Mouse (Mus musculus) c-Kit-negative CD71-positive TER-119-positive erythroid progenitor cells, embryonic 14.5 days (primary cell): ENCODE measurements at regions not wholly inside any gene's neighbourhood (a gene's known extent, or its start where the extent isn't known, plus 50 kb on each side); places are given as distances from the start of the nearest gene placed in this dataset.

Experiments used
- DNase-seq: peaks from one replicate; pipeline ENCODE4 v3.0.0-alpha.2; 2013; ENCODE audit warnings: low read depth, low spot score

GRCm38 (mm10) chr2:117543301-117543782 lies 200.5 kb upstream of the Rasgrp1 start:
- DNase-seq = no peak

- no peak for DNase-seq
Measured at GRCm38 (mm10) chr2:117548273-117548672, 205.5 kb upstream of the Rasgrp1 start.

- no peak for DNase-seq
Measured at GRCm38 (mm10) chr2:117556301-117556700, 213.5 kb upstream of the Rasgrp1 start.

DNA sequence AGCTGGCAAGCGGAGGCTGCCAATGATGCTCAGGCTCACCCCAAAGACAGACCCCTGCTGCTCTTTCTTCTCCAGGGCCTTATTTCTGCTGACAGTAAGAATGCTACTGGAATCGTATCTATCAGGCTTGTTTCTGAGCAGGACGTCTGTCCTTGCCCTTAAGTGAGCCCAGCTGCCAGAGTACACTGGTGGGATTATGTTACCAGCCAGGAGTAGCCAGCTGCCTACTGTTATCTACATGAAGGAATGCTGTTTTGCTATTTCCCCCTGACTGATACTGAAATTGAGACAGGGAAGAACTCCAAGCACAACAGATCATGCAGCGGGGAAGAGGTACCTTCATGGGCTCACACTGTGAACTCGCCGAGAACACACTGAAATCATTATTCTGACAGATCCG lies 228.2 kb upstream of the Rasgrp1 start:
- DNase-seq = no peak

- DNase-seq = no peak
Measured at GRCm38 (mm10) chr2:117587381-117587780, 244.6 kb upstream of the Rasgrp1 start.

- no peak for DNase-seq
Measured at GRCm38 (mm10) chr2:117595028-117595427, 252.2 kb upstream of the Rasgrp1 start.

- DNase-seq = no peak
Measured at GRCm38 (mm10) chr2:117597573-117597972, 254.8 kb upstream of the Rasgrp1 start.

DNA sequence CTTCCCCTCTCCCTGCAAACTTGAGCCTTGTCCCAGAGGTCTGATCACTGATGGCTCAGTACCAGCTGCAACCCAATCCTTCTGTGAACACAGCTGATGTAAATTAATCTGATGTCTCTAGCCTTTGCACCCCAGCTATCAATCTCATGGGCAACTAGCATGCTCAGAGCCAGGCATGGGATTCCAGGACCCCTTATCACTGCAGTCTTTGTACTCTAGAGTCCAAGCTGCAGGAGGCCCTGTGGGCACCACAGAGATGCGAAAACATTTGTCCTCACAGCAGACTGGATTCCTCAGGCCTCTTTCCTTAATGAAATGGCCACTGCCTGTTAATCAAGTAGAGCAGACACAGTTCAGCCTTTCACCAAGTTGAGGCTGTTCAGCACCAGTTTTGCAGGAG lies 272.0 kb upstream of the Rasgrp1 start:
- DNase-seq = no peak

GRCm38 (mm10) chr2:117618063-117618462 lies 275.3 kb upstream of the Rasgrp1 start:
- DNase-seq = no peak

DNA sequence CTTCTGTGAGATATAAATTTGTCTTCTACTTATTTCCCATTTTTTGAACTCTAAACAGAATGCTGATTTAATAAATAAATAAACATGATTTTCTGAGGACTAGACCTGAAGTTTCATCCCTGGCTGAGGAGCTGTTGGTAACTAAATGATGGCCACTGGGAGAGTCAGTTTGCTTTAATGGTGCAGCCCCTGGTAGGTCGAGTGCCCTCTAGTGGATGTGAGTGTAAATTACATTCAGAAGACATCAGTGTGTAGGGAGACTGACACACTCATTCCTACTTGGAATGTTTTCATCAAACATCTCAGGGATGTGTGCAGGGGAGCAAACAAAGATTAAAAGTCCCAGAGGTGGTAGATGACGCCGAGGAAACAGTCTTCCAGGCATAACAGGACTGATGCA lies 281.2 kb upstream of the Rasgrp1 start:
- DNase-seq = peak; percentile 11

GRCm38 (mm10) chr2:117634906-117635305 lies 292.1 kb upstream of the Rasgrp1 start:
- no peak for DNase-seq

DNA sequence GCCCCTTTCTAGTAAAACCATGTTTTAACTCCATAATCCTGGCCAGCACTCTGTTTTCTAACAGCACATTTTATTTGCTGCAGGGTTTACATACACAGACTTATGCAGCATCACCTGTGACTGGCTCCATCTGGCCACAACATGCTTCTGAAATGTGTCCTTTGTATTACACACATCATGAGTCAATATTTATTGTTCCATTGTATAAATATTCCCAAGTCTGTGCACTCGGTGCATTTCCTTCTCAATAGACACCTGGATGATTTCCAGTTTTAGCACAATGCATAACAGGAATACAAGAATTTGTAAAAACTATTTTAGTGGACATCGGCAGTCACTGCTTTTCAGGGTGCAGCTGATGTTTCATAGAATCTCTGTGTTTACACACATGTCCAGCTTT lies 294.6 kb upstream of the Rasgrp1 start:
- no peak for DNase-seq

- no peak for DNase-seq
Measured at GRCm38 (mm10) chr2:117652101-117652500, 309.3 kb upstream of the Rasgrp1 start.

DNA sequence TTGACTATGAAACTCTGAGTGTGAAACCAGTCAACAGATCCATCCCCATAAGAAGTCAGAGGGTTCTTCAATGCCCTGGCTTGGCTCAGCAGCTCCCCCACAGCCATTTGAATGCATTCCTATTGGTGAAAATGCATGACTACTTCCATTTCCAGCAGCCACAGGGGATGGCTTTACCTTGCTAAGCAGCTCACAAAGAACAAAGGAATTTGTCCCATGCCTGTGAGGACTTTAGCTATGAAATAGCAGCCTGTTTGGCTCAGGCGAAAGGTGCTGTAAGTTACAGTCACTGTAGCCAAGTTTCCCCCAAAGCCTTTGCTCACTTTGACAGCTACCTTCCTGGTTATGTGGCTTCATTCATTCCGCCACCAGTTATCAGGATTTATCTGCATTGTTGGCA lies 309.8 kb upstream of the Rasgrp1 start:
- no peak for DNase-seq

GRCm38 (mm10) chr2:117656546-117657175 lies 313.9 kb upstream of the Rasgrp1 start:
- no peak for DNase-seq

DNA sequence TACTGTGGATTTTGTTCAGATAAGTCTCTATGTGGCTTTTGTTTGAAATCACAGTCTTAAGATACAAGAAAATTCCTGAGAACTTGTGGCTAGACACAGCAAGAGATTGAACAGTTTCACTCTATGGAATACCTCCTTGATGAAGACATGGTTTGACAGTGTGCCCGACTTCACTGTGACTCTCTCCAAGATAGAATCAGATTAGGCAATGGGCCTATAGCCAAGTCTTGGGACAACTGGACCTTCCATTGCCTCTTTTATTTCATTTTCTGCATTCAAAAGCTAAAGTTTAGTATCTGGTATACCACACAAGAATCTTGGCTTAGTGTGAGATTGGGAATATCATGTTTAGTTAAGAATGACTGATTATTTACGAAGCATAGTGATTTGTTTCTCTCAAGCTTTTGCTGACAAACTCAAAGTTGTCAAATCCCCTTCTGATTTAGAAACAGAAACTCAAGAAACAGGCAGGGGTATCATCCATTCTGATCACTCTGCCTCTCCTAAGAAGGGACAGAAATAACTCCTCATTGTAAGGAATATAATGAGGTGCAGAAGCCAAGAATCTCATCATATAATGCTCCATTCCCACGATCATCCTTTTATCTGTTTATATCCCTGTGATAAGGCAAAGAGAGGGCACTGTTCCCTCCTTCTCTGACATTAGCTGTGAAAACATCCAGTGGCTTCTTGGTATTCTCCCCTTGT lies 317.6 kb upstream of the Rasgrp1 start:
- no peak for DNase-seq

DNA sequence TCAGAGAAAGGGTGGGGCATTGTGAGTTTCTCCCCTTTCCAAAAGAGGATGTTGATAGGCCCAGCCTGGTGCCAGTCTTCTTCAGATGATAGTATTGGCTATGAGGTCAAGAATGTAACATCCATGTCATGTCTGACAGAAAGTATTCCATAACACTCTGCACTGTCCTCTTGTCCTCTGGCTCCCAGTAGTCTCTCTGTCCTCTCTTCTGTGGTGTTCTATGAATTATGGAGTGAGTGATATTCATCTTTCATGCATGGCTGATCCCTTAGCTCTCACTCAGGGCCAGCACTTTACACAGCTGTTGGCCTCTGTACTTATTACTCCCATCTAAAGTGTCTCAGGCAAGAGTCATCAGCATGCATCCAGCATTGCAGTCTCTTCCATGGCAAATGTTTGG lies 319.9 kb upstream of the Rasgrp1 start:
- DNase-seq = no peak

DNA sequence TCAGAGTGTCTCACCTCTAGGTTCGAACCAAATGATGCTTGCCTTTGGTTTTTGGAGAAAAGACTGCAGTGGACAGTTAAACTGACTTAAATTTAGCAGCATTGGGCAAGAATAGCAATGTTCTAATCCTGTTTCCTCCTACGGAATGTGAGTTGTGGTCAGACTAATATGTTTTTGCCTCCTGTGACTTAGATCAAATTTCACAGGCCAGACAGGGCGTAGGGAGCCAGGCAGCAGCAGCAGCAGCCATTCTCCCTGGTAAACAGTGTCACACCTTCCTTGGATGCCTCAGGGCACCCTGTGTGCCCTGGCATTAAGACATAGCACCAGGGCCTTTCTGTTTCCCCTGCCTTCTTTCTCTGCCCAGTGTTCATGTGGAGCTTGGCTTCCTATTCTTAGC lies 323.7 kb upstream of the Rasgrp1 start:
- no peak for DNase-seq

- DNase-seq = no peak
Measured at GRCm38 (mm10) chr2:117668137-117668536, 325.3 kb upstream of the Rasgrp1 start.

GRCm38 (mm10) chr2:117674877-117675276 lies 332.1 kb upstream of the Rasgrp1 start:
- DNase-seq = no peak

DNA sequence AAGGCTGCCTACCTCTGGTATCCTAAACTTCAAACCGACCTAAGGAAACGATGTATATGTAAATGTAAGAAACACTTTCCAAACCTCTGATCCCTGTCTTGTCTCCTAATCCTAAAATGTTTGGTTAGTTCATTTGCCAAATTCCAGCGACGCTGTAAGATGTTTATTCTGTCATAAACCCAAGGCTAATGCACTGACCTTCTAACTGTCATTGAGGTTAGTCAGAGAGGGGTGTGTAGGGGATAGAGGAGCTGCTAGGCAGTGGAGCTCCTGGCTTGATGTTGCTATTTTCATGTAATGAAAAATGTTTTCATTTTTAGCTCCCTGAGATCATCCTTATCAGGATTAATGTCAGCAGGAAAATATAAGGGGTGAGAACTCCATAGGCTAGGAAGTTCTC lies 335.8 kb upstream of the Rasgrp1 start:
- DNase-seq = no peak

DNA sequence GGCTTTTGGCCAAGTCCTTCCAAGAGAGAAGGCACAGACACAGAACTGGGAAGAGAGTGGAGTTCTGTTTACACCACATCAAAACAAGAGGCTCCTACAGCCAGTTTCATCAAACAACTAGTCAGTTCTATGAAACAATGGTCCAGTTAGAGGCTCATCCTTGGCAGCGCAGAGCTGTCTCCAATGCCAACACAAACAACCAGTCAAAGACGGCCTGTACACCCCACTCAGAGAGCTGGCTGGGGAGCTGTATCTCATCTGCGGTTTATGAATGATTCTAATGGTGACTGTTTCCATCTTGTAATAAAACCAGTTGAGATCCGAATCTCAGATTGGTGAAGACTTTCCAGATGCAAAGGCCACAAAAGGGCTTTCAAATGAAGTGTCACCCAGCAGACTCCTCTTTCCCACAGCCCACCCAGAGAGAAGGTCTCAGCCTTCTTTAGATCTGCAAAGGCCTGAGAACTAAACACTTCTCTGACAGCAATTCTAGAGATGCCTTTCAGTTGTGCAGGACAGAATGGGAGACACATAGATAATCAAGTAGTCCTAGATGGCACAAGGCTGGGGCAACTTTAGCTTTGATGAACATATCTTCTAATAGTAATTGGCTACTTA lies 343.1 kb upstream of the Rasgrp1 start:
- no peak for DNase-seq

GRCm38 (mm10) chr2:117693537-117693936 lies 350.7 kb upstream of the Rasgrp1 start:
- DNase-seq = no peak
